Mouse (Mus musculus) cerebellum, adult 2 months (tissue): Measurements from ENCODE around the gene Cped1.

Experiments used
- CTCF ChIP-seq: fragments of 200-500 bp; IDR thresholded peaks from 2 replicates; pipeline ENCODE4 v1.5.1; 2011; ENCODE audit warnings: low read depth, mild to moderate bottlenecking, control low read depth, low read length, moderate library complexity, borderline replicate concordance; ENCODE audit not compliant: insufficient read depth
- POLR2A ChIP-seq: fragments of 200-500 bp; IDR thresholded peaks from 2 replicates; pipeline ENCODE4 v1.6.1; 2011; ENCODE audit warnings: low read length, control low read depth, borderline replicate concordance; ENCODE audit not compliant: insufficient read depth

DNA sequence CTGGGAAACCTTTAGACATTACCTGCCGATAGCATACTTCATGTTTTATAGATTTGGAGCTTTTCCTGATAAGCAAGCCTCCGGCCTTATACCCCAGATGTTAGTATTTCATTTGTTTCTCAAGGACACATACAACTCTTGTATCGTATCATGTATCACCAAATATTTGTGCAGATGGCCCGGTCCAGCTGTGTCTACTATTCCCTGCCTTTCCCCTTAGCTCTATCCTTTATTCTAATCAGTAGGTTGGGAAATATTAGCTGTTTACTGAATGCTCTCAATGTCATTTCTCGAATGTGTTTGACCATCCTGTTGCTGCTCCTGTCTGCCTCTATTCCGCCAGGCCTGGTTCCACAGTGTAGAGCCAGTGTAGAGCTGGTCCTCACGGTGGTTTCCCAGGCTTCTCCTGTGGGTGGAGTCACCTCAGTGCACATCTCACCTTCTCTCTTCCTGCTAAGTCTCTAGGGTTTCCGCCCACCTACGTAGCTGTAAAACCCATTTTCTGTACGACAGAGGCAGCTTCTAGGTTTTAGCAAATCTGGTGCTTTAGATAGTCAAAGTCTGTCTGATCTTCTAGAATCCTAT lies 18.3 kb downstream of the Cped1 start:
- TF ChIP-seq POLR2A (no peak), CTCF (no peak)
